ENCODE assay signal across 36 mouse cellular contexts in the genomic region with DNA sequence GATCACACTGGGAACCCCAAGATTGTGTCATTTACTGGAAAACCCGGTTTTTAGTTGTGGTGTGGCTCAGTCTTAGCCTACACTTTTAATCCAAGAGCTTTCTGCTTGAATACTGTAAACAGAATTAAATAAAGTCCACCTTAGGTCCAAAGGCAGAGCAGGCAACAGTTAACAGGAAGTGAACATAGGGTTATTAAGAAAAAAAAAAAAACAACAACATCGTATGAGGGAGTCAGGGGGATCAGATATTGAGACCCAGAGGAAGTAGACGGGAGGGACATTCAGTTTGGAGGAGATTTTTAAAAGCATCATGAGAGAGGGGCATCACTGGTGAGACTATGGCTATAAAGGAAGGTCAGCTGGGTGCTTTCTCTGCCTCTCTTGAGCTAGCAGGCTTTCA. TPM values are rescaled to one million over a fixed set of nuclear protein-coding genes. Genes with fewer than 3 reads are reported as not detected.
"Had no signal": no experiment of that assay in that cellular context is flagged by ENCODE, and none has a peak within 500 bp of the region (broad histone marks: within the 10 kb centered on the region; RNA-seq: fewer than 3 reads in every experiment).

No protein-coding gene starts in this region.

- ATAC-seq: hindbrain, embryonic 16.5 days; hindbrain, postnatal 0 days; inflammation-experienced regulatory T-cells, adult 6 months; intestine, embryonic 15.5 days; intestine, embryonic 16.5 days; intestine, postnatal 0 days had no signal

- H3K9ac ChIP-seq: heart, embryonic 12.5 days; heart, embryonic 13.5 days; heart, embryonic 15.5 days; hindbrain, embryonic 12.5 days; hindbrain, embryonic 13.5 days; hindbrain, embryonic 14.5 days; hindbrain, embryonic 15.5 days; intestine, embryonic 15.5 days; kidney, embryonic 15.5 days had no signal

- H3K36me3 ChIP-seq: heart, embryonic 10.5 days; heart, embryonic 12.5 days; heart, embryonic 13.5 days; heart, embryonic 15.5 days; hindbrain, embryonic 10.5 days; hindbrain, embryonic 12.5 days; hindbrain, embryonic 13.5 days; hindbrain, embryonic 15.5 days; intestine, embryonic 15.5 days; kidney, embryonic 15.5 days had no signal

- DNase-seq: heart, postnatal 10 days; heart, postnatal 14 days; heart, postnatal 36 days; heart, postnatal 4 days; kidney, adult 11 months; kidney, adult 18-20 months; kidney, adult 9 months; kidney, postnatal 10 days; kidney, postnatal 14 days; layer of hippocampus, adult 9-11 months; layer of hippocampus, postnatal 36 days had no signal

- H3K9me3 ChIP-seq: heart, embryonic 10.5 days; heart, embryonic 12.5 days; heart, embryonic 13.5 days; heart, embryonic 15.5 days; hindbrain, embryonic 10.5 days; hindbrain, embryonic 12.5 days; hindbrain, embryonic 13.5 days; hindbrain, embryonic 15.5 days; intestine, embryonic 15.5 days; kidney, embryonic 15.5 days had no signal

- H3K4me3 ChIP-seq: heart, embryonic 10.5 days; heart, embryonic 12.5 days; heart, embryonic 13.5 days; heart, embryonic 15.5 days; hindbrain, embryonic 10.5 days; hindbrain, embryonic 12.5 days; hindbrain, embryonic 13.5 days; hindbrain, embryonic 15.5 days; intestine, embryonic 15.5 days; kidney, embryonic 15.5 days; layer of hippocampus, adult 2 months had no signal

- H3K4me2 ChIP-seq: heart, embryonic 11.5 days; heart, embryonic 12.5 days; heart, embryonic 13.5 days; heart, embryonic 15.5 days; hindbrain, embryonic 12.5 days; hindbrain, embryonic 13.5 days; hindbrain, embryonic 14.5 days; hindbrain, embryonic 15.5 days; intestine, embryonic 15.5 days; kidney, embryonic 15.5 days had no signal

- H3K27ac ChIP-seq: heart, embryonic 10.5 days; heart, embryonic 13.5 days; heart, embryonic 15.5 days; hindbrain, embryonic 10.5 days; hindbrain, embryonic 12.5 days; hindbrain, embryonic 13.5 days; hindbrain, embryonic 14.5 days; hindbrain, embryonic 15.5 days; hindbrain, postnatal 0 days; intestine, embryonic 15.5 days; kidney, embryonic 15.5 days; kidney, postnatal 0 days; layer of hippocampus, adult 2 months had no signal

- H3K4me1 ChIP-seq: intestine, embryonic 15.5 days had no signal

- H3K27me3 ChIP-seq: heart, embryonic 12.5 days; heart, embryonic 13.5 days; heart, embryonic 15.5 days; hindbrain, embryonic 12.5 days; hindbrain, embryonic 13.5 days; hindbrain, embryonic 15.5 days; intestine, embryonic 15.5 days; kidney, embryonic 15.5 days had no signal

RNA-seq across cellular contexts. Expression of a gene that starts 17.0 kb away (rescaled TPM):
- total RNA-seq: hematopoietic stem cell, adult 5-6 weeks had no signal
- polyA plus RNA-seq: heart, embryonic 10.5 days; heart, embryonic 12.5 days; heart, embryonic 13.5 days; heart, embryonic 14.5 days; heart, embryonic 15.5 days; heart, embryonic 16.5 days; hindbrain, embryonic 10.5 days; hindbrain, embryonic 11.5 days; hindbrain, embryonic 14.5 days; hindbrain, embryonic 15.5 days; kidney, adult 2 months; kidney, embryonic 14.5 days had no signal
